Mouse (Mus musculus) neural tube, embryonic 12.5 days (tissue): Measurements from ENCODE around the gene Capns1. TPM values are rescaled to one million over a fixed set of nuclear protein-coding genes. Genes with fewer than 3 reads are reported as not detected.

Source experiments
- ATAC-seq: fragments of 200-750 bp; cut with Nextera tagmentation; 2 replicates; pipeline ENCODE4 v1.8.0; 2017; ENCODE audit warnings: low read depth, mild to moderate bottlenecking, moderate TSS enrichment, moderate library complexity; ENCODE audit not compliant: low FRiP score
- H3K27ac ChIP-seq: fragments of 300-500 bp; sonication (generic); 2 replicates; pipeline ENCODE4 v1.5.1; 2016
- H3K27me3 ChIP-seq: fragments of 300-500 bp; sonication (generic); replicated peaks from 2 replicates; pipeline ENCODE4 v1.6.1; 2016; ENCODE audit warnings: mild to moderate bottlenecking
- H3K36me3 ChIP-seq: fragments of 300-500 bp; sonication (generic); 2 replicates; pipeline ENCODE4 v1.6.1; 2016; ENCODE audit warnings: mild to moderate bottlenecking
- H3K4me1 ChIP-seq: fragments of 300-500 bp; sonication (generic); 2 replicates; pipeline ENCODE4 v1.6.1; 2016
- H3K4me2 ChIP-seq: fragments of 300-500 bp; sonication (generic); replicated peaks from 2 replicates; pipeline ENCODE4 v1.6.1; 2016; ENCODE audit warnings: mild to moderate bottlenecking
- H3K4me3 ChIP-seq: fragments of 300-500 bp; sonication (generic); 2 replicates; pipeline ENCODE4 v1.5.1; 2016
- H3K9ac ChIP-seq: fragments of 300-500 bp; sonication (generic); 2 replicates; pipeline ENCODE4 v1.6.1; 2016; ENCODE audit warnings: mild to moderate bottlenecking
- H3K9me3 ChIP-seq: fragments of 300-500 bp; sonication (generic); 2 replicates; pipeline ENCODE4 v1.6.1; 2016; ENCODE audit warnings: mild to moderate bottlenecking
- WGBS: fragments of 180-500 bp; shearing (Covaris S2); methylation state at CpG from one replicate; pipeline ENCODE4 v1.1.7; 2016; 5-methylcytosine and 5-hydroxymethylcytosine counted together
- polyA plus RNA-seq: library from polyadenylated mRNA; unstranded; fragments of >200 nt; fragmentation: Nextera tagmentation; extraction: Ambion mirVana; gene quantifications from 2 replicates; pipeline ENCODE4 v1.2.1, GENCODE M21; 2016

Capns1 gene
- polyA plus RNA-seq, 1 experiment from 2014 or later, result 78.3 TPM

DNA sequence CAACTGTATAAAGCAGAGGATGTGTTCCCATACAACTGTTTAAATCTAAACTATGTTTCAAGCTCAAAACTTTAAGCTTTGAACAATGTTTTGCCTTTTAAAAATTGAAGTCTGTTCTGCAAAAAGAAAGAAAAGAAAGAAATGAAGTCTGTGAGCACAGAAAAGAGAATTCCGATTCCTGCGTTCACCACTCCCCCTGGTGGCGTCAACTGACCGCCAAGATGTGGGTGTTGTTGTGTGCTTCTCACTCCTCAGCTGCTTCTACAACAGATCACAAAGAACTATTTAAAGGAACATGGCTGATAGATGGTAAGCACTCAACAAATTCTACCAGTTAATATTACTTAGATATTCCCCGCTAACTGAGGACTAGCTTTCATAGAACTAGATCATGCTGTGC lies 35.5 kb downstream of the Capns1 start:
- H3K27ac ChIP-seq, result no peak overlapping the region
- H3K4me3 ChIP-seq, result no peak overlapping the region
- H3K36me3 ChIP-seq, result peaks cover 90% of the 10 kb centered on the region
- WGBS, result 99% methylated on average over 5 of the region's 5 CpGs
- no peak overlapping the region for H3K4me2 ChIP-seq
- H3K27me3 ChIP-seq, result no peaks in the 10 kb centered on the region
- no peak overlapping the region for H3K9ac ChIP-seq
- ATAC-seq, result no peak
- peaks cover 85% of the 10 kb centered on the region for H3K9me3 ChIP-seq
- H3K4me1 ChIP-seq, result no peaks in the 10 kb centered on the region

DNA sequence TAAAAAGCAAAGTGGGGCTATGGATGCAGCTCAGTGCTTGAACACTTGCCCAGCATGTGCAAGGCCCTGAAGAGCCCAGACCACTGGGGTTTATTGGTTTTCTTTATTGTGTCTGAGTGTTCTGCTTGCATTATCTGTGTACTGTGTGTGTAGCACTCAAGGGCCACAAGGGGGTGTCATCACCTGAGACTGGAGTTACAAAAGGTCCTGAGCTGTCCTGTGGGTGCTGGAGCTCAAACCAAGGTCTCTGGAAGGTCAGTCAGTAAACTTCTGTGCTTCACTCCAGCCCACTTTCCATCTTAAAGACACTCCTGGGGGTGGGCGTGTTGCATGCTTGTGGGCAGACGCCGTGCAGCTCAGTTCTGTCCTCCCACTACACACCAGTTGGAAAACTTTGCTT lies 43.1 kb downstream of the Capns1 start:
- Histone ChIP-seq H3K9me3 (peaks cover 79% of the 10 kb centered on the region), H3K4me1 (no peaks in the 10 kb centered on the region), H3K4me3 (no peak overlapping the region), H3K4me2 (no peak overlapping the region), H3K9ac (no peak overlapping the region), H3K36me3 (peaks cover 76% of the 10 kb centered on the region), H3K27ac (no peak overlapping the region), H3K27me3 (no peaks in the 10 kb centered on the region)
- ATAC-seq, result no peak
- WGBS, result 94% methylated on average over 3 of the region's 3 CpGs

DNA sequence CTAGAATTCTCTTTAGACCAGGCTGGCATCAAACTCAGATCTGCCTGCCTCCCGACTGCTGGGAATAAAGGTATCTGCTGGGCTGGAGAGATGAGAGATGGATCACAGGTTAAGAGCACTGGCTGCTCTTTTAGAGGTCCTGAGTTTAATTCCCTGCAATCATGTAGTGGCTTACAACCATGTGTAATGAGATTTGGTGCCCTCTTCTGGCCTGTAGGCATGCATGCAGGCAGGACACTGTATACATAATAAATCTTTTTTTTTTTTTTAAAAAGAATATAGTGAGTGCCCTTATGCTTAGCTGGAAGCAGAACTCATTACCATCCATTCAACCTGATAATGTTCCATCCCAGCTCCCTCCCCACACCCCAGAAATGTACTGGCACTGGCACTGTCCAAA lies 44.6 kb downstream of the Capns1 start:
- Histone ChIP-seq H3K4me3 (no peak overlapping the region), H3K9ac (no peak overlapping the region), H3K4me1 (no peaks in the 10 kb centered on the region), H3K36me3 (peaks cover 74% of the 10 kb centered on the region), H3K4me2 (no peak overlapping the region), H3K27me3 (no peaks in the 10 kb centered on the region), H3K9me3 (peaks cover 83% of the 10 kb centered on the region), H3K27ac (no peak overlapping the region)
- 93% methylated on average over 1 of the region's 1 CpGs for WGBS
- ATAC-seq, result no peak

DNA sequence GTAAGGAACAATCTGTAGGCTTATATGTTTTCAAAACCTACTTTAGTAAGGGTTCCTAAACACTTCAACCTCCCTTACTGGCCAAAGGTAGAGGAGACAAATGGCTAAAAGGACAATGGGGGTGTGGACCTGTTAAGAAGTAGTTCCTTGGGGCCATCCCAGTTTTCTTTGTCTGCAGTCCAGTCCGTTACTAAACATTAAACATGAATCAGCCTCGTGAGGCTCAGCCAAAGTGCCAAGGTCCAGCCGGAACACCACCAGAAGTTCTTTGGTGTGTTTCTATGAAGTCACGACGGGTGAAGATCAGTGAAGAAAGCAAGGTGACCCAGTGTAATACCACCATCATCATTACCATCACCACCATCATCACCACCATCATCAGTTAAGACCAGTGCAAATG lies 51.6 kb downstream of the Capns1 start:
- H3K36me3 ChIP-seq, result peaks cover 43% of the 10 kb centered on the region
- ATAC-seq, result no peak
- H3K4me3 ChIP-seq, result no peak overlapping the region
- no peaks in the 10 kb centered on the region for H3K27me3 ChIP-seq
- WGBS, result 94% methylated on average over 5 of the region's 5 CpGs
- no peak overlapping the region for H3K9ac ChIP-seq
- H3K4me2 ChIP-seq, result no peak overlapping the region
- peaks cover 57% of the 10 kb centered on the region for H3K9me3 ChIP-seq
- H3K4me1 ChIP-seq, result no peaks in the 10 kb centered on the region
- H3K27ac ChIP-seq, result no peak overlapping the region

DNA sequence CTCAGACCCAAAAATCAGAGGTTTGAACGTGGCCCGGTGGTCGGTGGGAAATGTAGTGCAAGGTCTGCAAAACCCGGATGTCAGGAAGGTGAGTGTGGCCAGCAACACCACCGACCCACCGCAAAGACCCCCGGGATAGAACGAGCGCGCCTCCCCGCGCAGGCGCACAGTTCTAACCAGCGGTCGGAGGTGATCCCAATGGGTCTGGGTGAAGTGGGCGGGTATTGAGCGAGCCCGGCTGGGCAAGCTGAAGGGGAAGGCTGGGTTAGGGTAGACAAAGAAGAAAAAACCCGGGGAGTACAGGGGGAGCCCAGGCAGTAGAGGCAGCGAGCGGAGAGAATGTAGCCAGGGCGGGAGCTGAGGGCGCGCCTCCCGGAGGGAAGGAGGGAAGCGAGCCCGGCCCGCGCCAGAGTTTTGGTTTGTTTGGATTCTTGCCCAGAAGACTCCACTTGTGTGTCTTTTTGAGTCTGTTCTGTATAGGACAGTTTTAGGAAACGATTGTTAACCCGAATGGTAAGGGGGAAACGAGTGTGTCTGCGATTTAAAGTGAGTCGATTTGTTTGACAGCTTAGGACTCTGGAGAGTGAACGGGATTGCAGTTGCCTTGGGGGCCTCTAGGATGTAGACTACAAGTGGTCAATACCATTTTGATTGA lies 54.9 kb downstream of the Capns1 start:
- Histone ChIP-seq H3K27ac (peak overlapping the region; percentile 66; the same call in 1 of the 2 replicates), H3K4me2 (peak overlapping the region; percentile 60), H3K4me1 (no peaks in the 10 kb centered on the region), H3K36me3 (peaks cover 27% of the 10 kb centered on the region), H3K9me3 (peaks cover 26% of the 10 kb centered on the region), H3K27me3 (no peaks in the 10 kb centered on the region), H3K4me3 (peak overlapping the region; percentile 53), H3K9ac (peak overlapping the region; percentile 38)
- 2% methylated on average over 35 of the region's 35 CpGs for WGBS
- peak; percentile 95 for ATAC-seq

DNA sequence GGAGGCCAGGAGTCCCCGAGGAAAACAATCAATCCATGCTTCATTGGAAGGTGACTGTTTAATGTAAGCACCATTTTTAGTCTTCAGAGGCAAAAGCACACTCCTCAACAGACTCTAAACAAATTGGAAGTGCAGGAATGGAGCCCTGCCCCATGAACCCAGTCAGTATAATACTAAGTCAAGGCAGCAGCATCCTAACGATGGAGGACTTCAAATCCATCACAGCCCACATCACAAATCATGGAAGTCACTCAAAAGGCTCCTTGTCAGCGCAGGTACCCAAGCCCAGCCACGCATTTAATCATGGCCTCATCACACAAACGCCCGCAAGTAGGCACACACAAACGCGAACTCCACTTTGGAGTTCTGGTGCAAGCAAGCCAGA lies 55.4 kb downstream of the Capns1 start:
- Histone ChIP-seq H3K4me3 (peak overlapping the region; percentile 53), H3K27ac (no peak overlapping the region), H3K9ac (peak overlapping the region; percentile 38; the same call in 1 of the 2 replicates), H3K9me3 (peaks cover 21% of the 10 kb centered on the region), H3K36me3 (peaks cover 31% of the 10 kb centered on the region), H3K4me1 (no peaks in the 10 kb centered on the region), H3K4me2 (peak overlapping the region; percentile 60), H3K27me3 (no peaks in the 10 kb centered on the region)
- 15% methylated on average over 8 of the region's 8 CpGs for WGBS
- ATAC-seq, result peak; percentile 41

Other genes starting within 250 kb of the Capns1 start
- gene Zfp74, start 244.7 kb downstream of the Capns1 start, polyA plus RNA-seq, result 13.3 and 13.5 TPM in 2 replicates
- 13.8 and 14.1 TPM in 2 replicates for gene Zfp568, start 214.9 kb downstream of the Capns1 start, polyA plus RNA-seq
- 7.1 and 8.7 TPM in 2 replicates for gene Zfp14, start 147.4 kb downstream of the Capns1 start, polyA plus RNA-seq
- 8.2 and 10.4 TPM in 2 replicates for gene Zfp82, start 125.9 kb downstream of the Capns1 start, polyA plus RNA-seq
- 1.4 and 3.1 TPM in 2 replicates for gene Gm26920, start 108.4 kb downstream of the Capns1 start, polyA plus RNA-seq
- gene Zfp566, start 108.3 kb downstream of the Capns1 start, polyA plus RNA-seq, result 14.2 and 16.0 TPM in 2 replicates
- 107 and 116 TPM in 2 replicates for gene Zfp260, start 104.0 kb downstream of the Capns1 start, polyA plus RNA-seq
- 11.5 and 12.3 TPM in 2 replicates for gene Zfp382, start 76.9 kb downstream of the Capns1 start, polyA plus RNA-seq
- gene Zfp146, start 29.1 kb downstream of the Capns1 start, polyA plus RNA-seq, result 14.6 and 15.6 TPM in 2 replicates
- gene Cox7a1, start 14.7 kb downstream of the Capns1 start, polyA plus RNA-seq, result 2.9 and 5.8 TPM in 2 replicates
- gene Polr2i, start 33.1 kb upstream of the Capns1 start, polyA plus RNA-seq, result 156 and 166 TPM in 2 replicates
- 292 and 299 TPM in 2 replicates for gene Tbcb, start 33.5 kb upstream of the Capns1 start, polyA plus RNA-seq
- not detected in 2 replicates for gene Ovol3, start 36.9 kb upstream of the Capns1 start, polyA plus RNA-seq
- 0.52 and 0.78 TPM in 2 replicates for gene Thap8, start 81.3 kb upstream of the Capns1 start, polyA plus RNA-seq
- gene Wdr62, start 81.6 kb upstream of the Capns1 start, polyA plus RNA-seq, result 6.6 and 9.7 TPM in 2 replicates
- gene Clip3, start 92.9 kb upstream of the Capns1 start, polyA plus RNA-seq, result 74.3 and 87.2 TPM in 2 replicates
- 93.4 and 95.9 TPM in 2 replicates for gene Alkbh6, start 109.9 kb upstream of the Capns1 start, polyA plus RNA-seq
- 21.8 and 24.3 TPM in 2 replicates for gene Syne4, start 116.0 kb upstream of the Capns1 start, polyA plus RNA-seq
- gene E130208F15Rik, start 122.9 kb upstream of the Capns1 start, polyA plus RNA-seq, result not detected in 2 replicates
- 25.9 and 26.7 TPM in 2 replicates for gene Sdhaf1, start 125.1 kb upstream of the Capns1 start, polyA plus RNA-seq
- 10.7 and 11.1 TPM in 2 replicates for gene Lrfn3, start 164.0 kb upstream of the Capns1 start, polyA plus RNA-seq
- gene Tyrobp, start 214.9 kb upstream of the Capns1 start, polyA plus RNA-seq, result 22.6 and 23.2 TPM in 2 replicates
- gene Hcst, start 221.0 kb upstream of the Capns1 start, polyA plus RNA-seq, result 0.72 and 1.2 TPM in 2 replicates
- 1.4 and 2.1 TPM in 2 replicates for gene Nfkbid, start 222.9 kb upstream of the Capns1 start, polyA plus RNA-seq
- gene Aplp1, start 246.7 kb upstream of the Capns1 start, polyA plus RNA-seq, result 368 and 386 TPM in 2 replicates